Mouse (Mus musculus): ENCODE results near the gene Ldb2.

Gene Ldb2

GRCm38 (mm10) chr5:44641060-44641459, 158.4 kb downstream of the Ldb2 start:
- DNase-seq: no peak

- DNase-seq: no peak
Measured at GRCm38 (mm10) chr5:44635546-44635945, 163.9 kb downstream of the Ldb2 start.

- DNase-seq: no peak
Measured at GRCm38 (mm10) chr5:44629034-44629625, 170.3 kb downstream of the Ldb2 start.

GRCm38 (mm10) chr5:44627487-44627886, 172.0 kb downstream of the Ldb2 start:
- no peak for DNase-seq

- no peak for DNase-seq
Measured at GRCm38 (mm10) chr5:44626885-44627284, 172.6 kb downstream of the Ldb2 start.

GRCm38 (mm10) chr5:44626114-44626513, 173.4 kb downstream of the Ldb2 start:
- DNase-seq: no peak

GRCm38 (mm10) chr5:44615677-44616076, 183.8 kb downstream of the Ldb2 start:
- no peak for DNase-seq

GRCm38 (mm10) chr5:44608901-44609300, 190.6 kb downstream of the Ldb2 start:
- no peak for DNase-seq

GRCm38 (mm10) chr5:44601340-44601739, 198.1 kb downstream of the Ldb2 start:
- no peak for DNase-seq

- no peak for DNase-seq
Measured at GRCm38 (mm10) chr5:44593522-44594218, 205.8 kb downstream of the Ldb2 start.

- DNase-seq: no peak
Measured at GRCm38 (mm10) chr5:44590750-44591149, 208.7 kb downstream of the Ldb2 start.

- no peak for DNase-seq
Measured at GRCm38 (mm10) chr5:44589318-44589717, 210.2 kb downstream of the Ldb2 start.

- no peak for DNase-seq
Measured at GRCm38 (mm10) chr5:44586571-44586970, 212.9 kb downstream of the Ldb2 start.

GRCm38 (mm10) chr5:44579899-44580459, 219.5 kb downstream of the Ldb2 start:
- DNase-seq: no peak

- DNase-seq: no peak
Measured at GRCm38 (mm10) chr5:44576682-44577349, 222.7 kb downstream of the Ldb2 start.

- no peak for DNase-seq
Measured at GRCm38 (mm10) chr5:44574681-44575080, 224.8 kb downstream of the Ldb2 start.

- no peak for DNase-seq
Measured at GRCm38 (mm10) chr5:44553765-44554352, 245.6 kb downstream of the Ldb2 start.

GRCm38 (mm10) chr5:44553155-44553554, 246.3 kb downstream of the Ldb2 start:
- no peak for DNase-seq

GRCm38 (mm10) chr5:44552121-44552520, 247.4 kb downstream of the Ldb2 start:
- no peak for DNase-seq

- no peak for DNase-seq
Measured at GRCm38 (mm10) chr5:44548468-44548867, 251.0 kb downstream of the Ldb2 start.

- DNase-seq: no peak
Measured at GRCm38 (mm10) chr5:44543472-44544132, 255.9 kb downstream of the Ldb2 start.

- no peak for DNase-seq
Measured at GRCm38 (mm10) chr5:44541748-44542147, 257.7 kb downstream of the Ldb2 start.

GRCm38 (mm10) chr5:44538687-44539086, 260.8 kb downstream of the Ldb2 start:
- DNase-seq: no peak

Measured in cerebellum, adult 9-11 months (tissue).